Mouse (Mus musculus) cortical plate, adult 2 months (tissue): ENCODE measurements around the gene Tbc1d10a. TPM values are rescaled to one million over a fixed set of nuclear protein-coding genes. Genes with fewer than 3 reads are reported as not detected.
A peak's percentile ranks its signal among the peaks of the same experiment; 100 is the strongest.

Source experiments
- H3K27ac ChIP-seq: fragments of 200-500 bp; 2 replicates; pipeline ENCODE4 v1.5.1; 2012; ENCODE audit warnings: low read length, control low read depth, inconsistent platforms; ENCODE audit not compliant: insufficient read depth
- H3K4me1 ChIP-seq: fragments of 200-500 bp; 2 replicates; pipeline ENCODE4 v1.6.1; 2011; ENCODE audit warnings: low read length; ENCODE audit not compliant: control insufficient read depth, insufficient read depth
- H3K4me3 ChIP-seq: fragments of 200-500 bp; 2 replicates; pipeline ENCODE4 v1.5.1; 2011; ENCODE audit warnings: mild to moderate bottlenecking, low read length, control low read depth; ENCODE audit not compliant: insufficient read depth
- CTCF ChIP-seq: fragments of 200-500 bp; IDR thresholded peaks from 2 replicates; pipeline ENCODE4 v1.5.1; 2011; ENCODE audit warnings: mild to moderate bottlenecking, control low read depth, low read length; ENCODE audit not compliant: insufficient read depth; ENCODE audit errors: extremely low read depth
- POLR2A ChIP-seq: fragments of 200-500 bp; IDR thresholded peaks from 2 replicates; pipeline ENCODE4 v1.6.1; 2011; ENCODE audit warnings: mild to moderate bottlenecking, low read length, control low read depth; ENCODE audit not compliant: insufficient read depth; ENCODE audit errors: extremely low read depth
- polyA plus RNA-seq: library from polyadenylated mRNA; depleted of rRNA; stranded (reverse); fragments of >200 nt; gene quantifications from 2 replicates; pipeline ENCODE4 v1.2.3, GENCODE M21; 2012

The Tbc1d10a gene
- polyA plus RNA-seq, 1 experiment: 49.6 TPM

- TF ChIP-seq CTCF: no peak
- no peak for TF ChIP-seq POLR2A
Measured at GRCm38 (mm10) chr11:4246623-4247022, 60.0 kb downstream of the Tbc1d10a start.

GRCm38 (mm10) chr11:4247201-4247959, 60.8 kb downstream of the Tbc1d10a start:
- TF ChIP-seq CTCF: no peak
- no peak for TF ChIP-seq POLR2A
- no peak overlapping the region for H3K27ac ChIP-seq
- 0 out of 2 replicates have a peak, but pooled peaks cover 2% of the 10 kb centered on the region for H3K4me1 ChIP-seq
- no peak overlapping the region for H3K4me3 ChIP-seq

More at GRCm38 (mm10) chr11:4246623-4247022, 60.0 kb downstream of the Tbc1d10a start:
- 0 out of 2 replicates have a peak, but pooled peaks cover 1% of the 10 kb centered on the region for H3K4me1 ChIP-seq
- no peak overlapping the region for H3K27ac ChIP-seq
- no peak overlapping the region for H3K4me3 ChIP-seq

GRCm38 (mm10) chr11:4249151-4249550, 62.6 kb downstream of the Tbc1d10a start:
- TF ChIP-seq POLR2A (no peak), CTCF (no peak)
- no peak overlapping the region for H3K4me3 ChIP-seq
- H3K4me1 ChIP-seq: 0 out of 2 replicates have a peak, but pooled peaks cover 2% of the 10 kb centered on the region
- no peak overlapping the region for H3K27ac ChIP-seq

GRCm38 (mm10) chr11:4250290-4250689, 63.7 kb downstream of the Tbc1d10a start:
- no peak for TF ChIP-seq CTCF
- no peak for TF ChIP-seq POLR2A
- H3K4me3 ChIP-seq: no peak overlapping the region
- no peak overlapping the region for H3K27ac ChIP-seq
- H3K4me1 ChIP-seq: 0 out of 2 replicates have a peak, but pooled peaks cover 2% of the 10 kb centered on the region

- 0 out of 2 replicates have a peak, but pooled peaks cover 2% of the 10 kb centered on the region for H3K4me1 ChIP-seq
- no peak overlapping the region for H3K27ac ChIP-seq
- no peak for TF ChIP-seq CTCF
- H3K4me3 ChIP-seq: no peak overlapping the region
Measured at GRCm38 (mm10) chr11:4251376-4251775, 64.8 kb downstream of the Tbc1d10a start.

GRCm38 (mm10) chr11:4252886-4253285, 66.3 kb downstream of the Tbc1d10a start:
- Histone ChIP-seq H3K27ac (no peak overlapping the region), H3K4me3 (no peak overlapping the region), H3K4me1 (0 out of 2 replicates have a peak, but pooled peaks cover 2% of the 10 kb centered on the region)
- no peak for TF ChIP-seq CTCF
- TF ChIP-seq POLR2A: no peak

- Histone ChIP-seq H3K4me3 (no peak within 1 kb of the TSS), H3K4me1 (no peaks in the 10 kb centered on the region), H3K27ac (no peak within 1 kb of the TSS)
- no peak for TF ChIP-seq POLR2A
Measured at GRCm38 (mm10) chr11:4256846-4257607, 70.4 kb downstream of the Tbc1d10a start, which contains the start of gene Lif. Lif (plus strand) TSS chr11:4257557.

- Histone ChIP-seq H3K4me1 (no peaks in the 10 kb centered on the region), H3K27ac (no peak overlapping the region), H3K4me3 (no peak overlapping the region)
- no peak for TF ChIP-seq CTCF
- TF ChIP-seq POLR2A: no peak
Measured at GRCm38 (mm10) chr11:4257756-4258155, 71.2 kb downstream of the Tbc1d10a start.

- no peak overlapping the region for H3K27ac ChIP-seq
- H3K4me3 ChIP-seq: no peak overlapping the region
- no peaks in the 10 kb centered on the region for H3K4me1 ChIP-seq
- TF ChIP-seq CTCF (peak; percentile 93), POLR2A (no peak)
Measured at GRCm38 (mm10) chr11:4258657-4259082, 72.1 kb downstream of the Tbc1d10a start.
